Mouse (Mus musculus) left cerebral cortex, adult 18-20 months (tissue): Measurements from ENCODE around the gene Smpd1. TPM values are rescaled to one million over a fixed set of nuclear protein-coding genes. Genes with fewer than 3 reads are reported as not detected.

ENCODE experiments used
- DNase-seq, 2 experiments: peaks; one replicate each; pipeline ENCODE4 v3.0.0; 2021 to 2022; ENCODE audit warnings: low spot score in 2 of 2, mixed read lengths in 1 of 2
- long read RNA-seq, 2 experiments: library from polyadenylated mRNA; stranded (forward); transcript quantifications; one replicate each; pipeline ENCODE4 v2.0.0; 2021
- total RNA-seq, 2 experiments: library from RNA; stranded (reverse); gene quantifications; 2 replicates each; pipeline ENCODE4 v1.2.3; 2021

Smpd1 gene
- total RNA-seq = 100 to 1,000 TPM in 1 of 2 experiments, 10 to 100 TPM in 1; 99.9 to 111 TPM
- long read RNA-seq, experiment 1, transcript Smpd1-201 (6 exons, 2,412 nt) = major isoform, 162 of 174 reads
- long read RNA-seq, experiment 1, partial matches to known transcripts = 8 of 174 reads
- long read RNA-seq, experiment 1, other reads (novel, unspliced or antisense) = 4 of 174 reads
- long read RNA-seq, experiment 2, transcript Smpd1-201 (6 exons, 2,412 nt) = major isoform, 147 of 162 reads
- long read RNA-seq, experiment 2, partial matches to known transcripts = 8 of 162 reads
- long read RNA-seq, experiment 2, other reads (novel, unspliced or antisense) = 7 of 162 reads

DNA sequence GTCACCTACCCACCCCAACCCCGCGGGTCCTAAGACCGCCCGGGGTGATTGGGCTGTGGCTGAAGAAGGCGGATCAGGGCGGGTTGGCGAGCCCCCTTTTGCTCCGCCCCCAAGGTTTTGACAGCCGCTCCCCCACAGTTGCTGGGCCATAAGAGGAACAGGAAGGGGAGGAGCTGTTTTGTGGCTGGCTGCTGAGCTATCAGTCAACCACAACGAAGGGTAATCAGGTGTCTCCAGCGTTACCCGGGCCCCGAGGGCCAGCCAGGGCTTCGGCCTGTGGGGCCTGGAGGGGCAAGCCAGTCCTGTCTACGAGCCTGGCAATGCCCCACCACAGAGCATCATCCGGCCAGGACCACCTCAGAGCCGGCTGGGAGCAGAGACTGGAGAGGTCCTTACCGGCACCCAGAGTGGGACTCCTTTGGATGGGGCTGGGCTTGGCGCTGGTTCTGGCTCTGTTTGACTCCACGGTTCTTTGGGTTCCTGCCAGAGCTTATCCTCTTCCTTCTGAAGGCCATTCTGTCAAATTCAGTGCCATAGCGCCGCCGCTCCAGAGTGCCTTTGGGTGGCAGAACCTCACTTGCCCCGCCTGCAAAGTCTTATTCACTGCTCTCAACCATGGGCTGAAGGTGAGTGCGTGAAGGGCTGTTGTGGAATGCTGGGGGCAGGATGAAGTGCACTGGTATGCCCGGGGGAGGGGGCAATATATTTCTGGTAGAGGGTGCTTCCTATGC, at the start of gene Smpd1:
Gene Smpd1, plus strand, starts transcription at position 149 of the 731 bp plus-strand sequence.
- DNase-seq = peak; percentile 80 to 90

DNA sequence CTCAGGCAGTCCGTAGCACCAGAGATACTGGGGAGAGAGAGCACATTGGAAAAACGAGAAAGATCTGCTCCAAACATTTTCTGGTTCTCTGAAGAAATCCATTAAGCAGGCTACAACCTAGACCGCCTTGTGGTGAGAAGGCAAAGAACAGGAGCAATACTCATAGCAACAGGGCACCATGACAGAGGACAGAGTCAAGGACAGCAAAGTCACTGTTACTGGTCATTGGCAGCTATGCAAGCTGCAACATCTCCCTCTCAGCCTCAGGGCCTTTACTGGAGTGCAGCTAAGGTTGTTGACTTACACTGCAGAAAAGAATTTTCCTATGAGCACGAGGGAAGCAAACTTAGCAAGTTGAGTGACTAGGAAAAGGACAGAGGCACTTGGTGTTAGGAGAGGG, 46.9 kb upstream of the Smpd1 start:
- no peak for DNase-seq

DNA sequence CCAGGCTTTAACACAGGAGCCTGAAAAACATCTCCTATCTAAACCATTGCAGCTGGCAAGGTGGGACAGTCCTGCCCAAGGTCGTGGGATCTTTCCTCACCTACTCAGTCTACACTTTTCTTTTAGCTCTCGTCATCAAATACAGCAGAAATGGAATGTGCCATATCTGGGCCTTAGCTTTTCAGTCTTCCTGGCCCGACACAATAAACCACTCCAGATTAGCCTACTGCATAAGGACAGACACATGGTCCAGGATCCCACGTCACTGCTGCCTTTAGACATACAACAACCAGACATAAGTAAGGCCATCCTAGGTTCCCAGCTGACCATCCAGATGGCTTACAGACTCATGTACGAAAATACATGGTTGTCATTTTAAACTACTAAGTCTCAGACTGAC, 44.0 kb upstream of the Smpd1 start:
- DNase-seq = peak; percentile 40 to 47

DNA sequence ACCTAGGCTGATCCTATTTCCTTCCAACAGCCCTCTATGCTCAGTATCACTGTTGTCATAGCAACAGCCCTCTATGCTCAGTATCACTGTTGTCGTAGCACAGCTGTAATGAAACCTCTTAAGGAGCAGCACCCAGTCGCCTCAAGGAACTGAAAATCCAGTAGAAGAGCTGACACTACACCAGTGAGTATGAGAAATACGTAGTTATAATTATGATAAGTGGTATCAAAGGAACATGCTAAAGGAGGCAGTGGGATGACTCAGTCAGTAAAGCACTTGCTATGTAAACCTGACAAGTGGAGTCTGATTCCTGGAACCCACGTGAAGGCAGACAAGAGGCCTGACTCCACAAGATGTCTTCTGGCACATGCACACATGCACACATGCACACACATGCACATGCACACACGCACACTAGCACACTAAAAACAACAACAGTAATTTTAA, 40.3 kb upstream of the Smpd1 start:
- no peak for DNase-seq

DNA sequence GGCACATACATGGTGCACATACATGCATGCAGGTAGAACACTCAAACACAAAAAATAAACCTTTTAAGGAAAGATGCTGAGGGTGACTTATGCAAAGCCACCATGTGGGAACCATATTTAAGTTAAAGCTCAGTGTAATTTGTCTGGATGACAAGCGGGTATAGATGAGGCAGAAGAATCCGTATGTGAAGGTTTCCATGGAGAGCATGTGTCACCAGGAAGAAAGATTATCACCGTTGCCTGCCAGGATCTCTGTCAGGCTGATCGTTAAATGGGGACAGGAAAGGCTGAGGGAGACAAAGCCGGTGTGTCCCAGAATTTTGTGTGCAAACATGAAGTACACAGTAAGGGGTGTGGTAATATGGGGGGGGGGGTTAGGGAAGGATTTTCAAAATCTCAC, 39.6 kb upstream of the Smpd1 start:
- no peak for DNase-seq

DNA sequence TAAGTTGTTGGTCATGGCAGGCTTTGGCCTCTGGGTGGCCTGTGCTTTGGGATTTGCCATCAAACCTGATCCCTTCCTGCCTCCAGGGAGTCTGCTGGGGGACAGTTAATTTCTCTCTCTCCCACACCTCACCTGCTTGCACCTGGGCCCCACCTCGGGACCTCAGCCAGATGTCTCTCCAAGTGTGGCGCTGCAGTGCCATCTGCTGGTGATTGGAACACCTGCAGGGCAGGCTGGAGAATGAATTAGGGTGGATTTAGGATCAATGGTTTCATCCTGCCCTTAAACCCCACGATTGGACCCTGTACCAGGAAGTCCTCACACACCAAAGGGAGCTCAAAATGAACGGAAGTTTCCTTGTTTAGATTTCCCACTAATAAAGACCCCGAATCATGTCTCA, 39.0 kb upstream of the Smpd1 start:
- peak; percentile 61 to 79 for DNase-seq

DNA sequence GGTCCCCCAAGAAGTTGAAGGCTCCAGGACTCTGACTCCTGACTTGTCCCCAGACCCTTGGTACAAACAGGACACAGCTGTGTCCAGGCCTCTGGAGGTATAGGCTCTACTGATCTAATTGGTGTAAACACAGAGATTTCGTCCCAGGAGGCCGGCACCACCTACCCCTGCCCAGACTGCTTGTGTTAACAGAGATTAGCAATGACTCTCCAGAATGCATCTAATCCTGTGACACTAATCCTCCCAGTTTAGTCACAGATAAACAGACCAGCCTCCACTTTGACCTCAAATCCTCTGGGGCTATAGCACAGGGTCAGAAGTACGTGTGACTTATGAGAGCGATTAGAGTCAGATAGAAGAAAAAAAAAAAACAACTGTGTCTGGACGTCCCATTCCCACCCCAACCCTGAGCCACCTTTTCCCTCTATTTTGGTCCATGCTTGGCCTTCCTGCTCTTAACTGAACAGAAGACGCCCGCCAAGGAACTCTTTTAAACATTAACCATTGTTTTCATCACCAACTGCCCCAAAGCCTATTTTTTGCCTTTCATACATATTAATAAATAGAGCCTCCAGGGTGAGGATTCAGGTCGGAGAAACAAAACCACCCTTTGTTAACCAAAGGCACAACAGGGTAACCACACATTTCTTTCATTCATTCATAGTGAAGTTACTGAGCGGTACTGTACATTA, 37.3 kb upstream of the Smpd1 start:
- no peak for DNase-seq

DNA sequence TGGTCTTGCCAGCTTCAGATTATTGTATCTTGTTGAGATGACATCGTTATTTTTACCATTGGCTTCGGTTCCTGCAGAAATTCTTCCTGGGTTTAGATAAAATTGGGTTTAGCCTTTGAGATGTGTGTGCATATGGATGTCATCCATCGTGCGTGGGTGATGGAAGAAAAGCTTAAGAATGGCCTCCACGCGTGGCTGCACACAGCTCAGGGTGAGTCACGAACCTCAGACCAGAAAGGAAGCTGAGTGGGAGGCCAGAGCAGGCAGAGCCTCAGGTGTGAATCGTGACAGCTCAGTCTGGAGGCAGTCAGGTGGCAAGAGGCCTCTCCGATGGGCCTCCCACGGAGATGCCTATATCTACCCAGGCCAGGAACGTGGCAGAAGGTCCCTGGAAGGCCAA, 34.8 kb upstream of the Smpd1 start:
- DNase-seq = peak; percentile 81 to 89

DNA sequence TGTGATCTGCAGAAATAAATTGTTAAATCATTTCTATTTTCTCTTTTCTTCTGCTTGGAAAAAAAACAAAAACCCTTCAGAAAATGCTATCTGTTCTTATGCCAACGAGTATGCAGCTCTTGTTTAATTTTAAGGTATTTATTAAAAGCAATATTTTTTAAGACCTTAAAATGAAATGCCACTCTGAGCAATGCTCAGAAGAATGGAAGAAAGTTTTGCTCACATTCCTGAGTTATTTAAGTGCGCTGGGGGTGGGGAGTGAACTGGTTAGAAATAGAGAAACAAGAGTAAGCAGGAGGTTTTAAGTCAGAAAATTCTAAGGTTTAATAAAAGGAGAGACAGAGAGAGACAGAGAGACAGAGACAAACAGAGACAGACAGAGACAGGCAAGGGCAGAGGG, 34.4 kb upstream of the Smpd1 start:
- DNase-seq = peak in 1 of 2 experiments; percentile 36

DNA sequence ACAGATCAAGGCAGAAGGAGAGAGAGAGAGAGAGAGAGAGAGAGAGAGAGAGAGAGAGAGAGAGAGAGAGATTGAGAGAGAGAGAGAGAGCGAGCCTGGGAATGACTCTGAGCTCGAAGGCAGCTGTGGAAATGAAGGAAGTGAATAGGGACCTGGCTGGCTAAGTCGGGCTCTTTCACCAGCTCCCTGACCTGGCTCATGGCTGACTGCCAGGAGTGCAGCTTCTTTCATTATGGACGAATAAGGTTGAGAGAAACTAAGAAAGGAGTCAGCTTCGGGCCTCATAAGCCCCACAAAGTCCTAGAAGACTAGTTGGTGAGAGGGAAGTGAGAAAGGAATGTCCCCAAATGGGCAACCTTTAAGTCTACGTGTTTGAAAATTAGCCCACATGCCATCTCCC, 34.0 kb upstream of the Smpd1 start:
- no peak for DNase-seq

DNA sequence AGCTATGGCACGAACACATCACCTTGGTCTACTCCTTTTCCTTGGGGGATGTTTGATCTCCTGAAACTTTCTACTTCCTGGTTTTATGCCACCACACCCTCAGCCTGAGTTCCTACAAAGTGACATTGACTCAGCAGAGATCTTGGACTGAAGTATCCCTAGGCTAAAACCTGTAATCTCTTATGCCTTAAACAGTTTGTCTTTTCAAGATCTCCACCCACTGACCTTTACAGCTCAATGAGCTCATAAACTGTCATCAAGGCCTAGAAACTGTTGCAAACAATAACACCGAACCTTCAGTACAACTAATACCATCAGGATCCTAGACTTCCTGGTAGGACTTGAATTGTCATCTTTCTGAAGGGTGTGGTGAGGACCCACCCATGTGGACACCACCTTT, 29.9 kb upstream of the Smpd1 start:
- no peak for DNase-seq

DNA sequence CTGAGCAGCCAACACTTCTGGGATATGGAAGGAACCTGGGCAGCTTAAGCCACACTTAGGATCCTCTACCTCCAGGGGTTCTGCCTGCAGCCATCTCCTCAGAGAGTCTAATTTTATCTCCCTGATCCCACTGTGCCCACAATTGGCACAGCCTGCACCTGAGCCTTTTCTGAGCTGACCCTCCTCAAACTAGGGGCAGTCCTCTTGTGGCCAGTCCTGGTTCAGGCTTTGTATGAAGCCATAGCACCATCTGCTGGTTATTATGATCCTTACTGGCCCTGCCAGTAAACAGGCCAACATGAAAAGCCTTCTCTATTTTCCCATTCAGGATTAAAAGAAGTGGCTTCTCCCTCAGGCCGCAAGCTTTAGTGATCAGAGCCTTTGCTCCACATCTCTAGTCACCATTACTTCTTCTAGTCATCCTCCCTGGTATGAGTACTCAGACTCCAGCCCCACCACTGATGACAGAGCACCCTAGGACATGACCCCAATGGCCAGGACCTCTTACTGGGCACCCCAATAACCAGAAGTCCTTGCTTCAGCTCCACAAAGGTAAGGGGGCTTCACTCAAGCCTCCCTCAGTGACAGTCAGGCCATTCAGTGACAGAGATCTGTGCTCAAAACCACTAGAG, 26.7 kb upstream of the Smpd1 start:
- peak; percentile 42 to 56 for DNase-seq

DNA sequence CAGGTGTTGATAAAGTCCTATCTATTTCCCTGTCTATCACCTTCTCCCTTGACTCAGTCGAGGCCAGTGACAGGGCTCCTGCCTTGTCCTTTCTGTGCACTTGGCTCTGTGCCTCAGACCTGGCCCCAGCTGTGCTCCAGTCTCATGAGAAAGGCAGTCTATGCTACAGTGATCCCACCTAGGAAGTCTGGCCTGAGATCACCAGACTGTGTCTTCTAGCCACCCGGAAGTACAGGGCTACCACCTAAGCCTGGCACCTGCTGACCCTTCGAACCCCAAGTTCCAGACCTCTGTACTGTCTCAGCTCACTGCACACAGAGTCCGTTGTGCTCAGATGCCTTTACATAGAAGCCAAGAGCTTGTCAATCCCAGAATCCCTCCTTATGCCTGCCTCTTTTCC, 26.1 kb upstream of the Smpd1 start:
- DNase-seq = no peak

DNA sequence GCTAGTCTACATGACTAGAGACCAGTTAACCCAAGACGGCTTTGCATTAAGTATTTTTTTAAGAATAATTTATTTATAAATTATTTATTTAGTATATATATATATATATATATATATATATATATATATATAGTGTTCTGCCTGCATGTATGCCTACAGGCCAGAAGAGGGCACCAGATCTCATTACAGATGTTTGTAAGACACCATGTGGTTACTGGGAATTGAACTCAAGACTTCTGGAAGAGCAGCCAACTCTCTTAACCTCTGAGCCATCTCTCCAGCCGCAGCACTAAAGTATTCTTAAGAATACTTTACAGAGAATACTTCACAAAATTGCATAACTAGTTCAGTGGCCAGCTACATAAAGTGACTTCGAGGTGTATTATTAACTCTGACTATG, 20.0 kb upstream of the Smpd1 start:
- no peak for DNase-seq

DNA sequence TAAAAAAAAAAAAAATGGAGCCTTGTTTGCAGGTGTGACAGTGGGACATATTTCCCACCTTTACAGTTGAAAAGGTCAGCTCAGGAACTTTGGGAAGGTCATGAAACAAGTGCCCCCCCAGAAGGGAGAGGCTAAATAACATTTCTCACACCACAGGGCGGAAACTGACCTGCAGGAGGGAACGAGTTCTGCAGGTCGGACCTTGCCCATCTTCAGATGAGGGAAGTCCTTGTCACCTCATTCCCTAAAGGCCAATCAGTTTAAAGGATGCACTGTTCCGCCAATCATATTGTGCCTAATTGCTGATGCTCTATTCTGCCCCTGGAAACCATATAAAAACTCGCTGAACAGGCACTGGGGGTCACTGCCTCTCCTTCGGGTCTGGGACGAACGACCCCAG, 8.2 kb upstream of the Smpd1 start:
- DNase-seq = no peak

DNA sequence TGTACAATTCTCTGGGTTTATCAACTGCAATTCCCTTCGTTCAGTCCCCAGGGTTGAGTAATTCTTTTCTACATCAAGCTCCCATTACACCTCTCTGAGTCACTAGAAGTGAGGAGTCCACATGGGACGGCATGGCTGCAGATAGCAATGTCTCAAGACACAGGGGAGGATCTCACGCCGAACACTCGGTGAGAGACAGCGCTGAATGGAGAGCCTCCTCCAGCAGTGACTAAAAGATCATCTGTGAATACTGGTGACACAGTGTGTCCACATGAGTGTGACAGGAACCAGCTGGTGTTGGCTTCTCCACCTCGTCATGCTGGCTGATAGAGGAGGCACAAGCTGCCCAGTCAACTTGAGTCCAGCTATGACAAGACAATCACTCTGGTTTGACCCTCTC, 6.2 kb upstream of the Smpd1 start:
- DNase-seq = no peak

DNA sequence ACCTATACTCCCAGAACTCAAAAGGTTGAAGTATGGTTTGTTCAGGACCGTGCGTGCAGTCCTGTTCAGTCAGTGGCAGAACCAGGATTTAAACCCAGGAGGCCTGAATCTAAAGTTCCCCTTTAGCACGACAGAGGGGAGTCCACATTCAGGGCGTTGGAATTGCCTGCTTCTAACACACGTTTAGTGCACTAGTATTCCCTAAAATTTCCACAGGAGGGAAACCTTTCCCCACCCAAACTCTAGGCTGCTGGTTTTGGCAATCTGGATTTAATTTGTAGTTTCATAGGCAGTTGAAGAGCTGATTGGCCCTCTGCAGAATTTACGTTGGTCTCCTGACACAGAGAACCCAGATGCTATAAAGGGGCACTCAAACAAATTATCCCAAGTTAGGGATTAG, 5.1 kb upstream of the Smpd1 start:
- DNase-seq = peak in 1 of 2 experiments; percentile 35

DNA sequence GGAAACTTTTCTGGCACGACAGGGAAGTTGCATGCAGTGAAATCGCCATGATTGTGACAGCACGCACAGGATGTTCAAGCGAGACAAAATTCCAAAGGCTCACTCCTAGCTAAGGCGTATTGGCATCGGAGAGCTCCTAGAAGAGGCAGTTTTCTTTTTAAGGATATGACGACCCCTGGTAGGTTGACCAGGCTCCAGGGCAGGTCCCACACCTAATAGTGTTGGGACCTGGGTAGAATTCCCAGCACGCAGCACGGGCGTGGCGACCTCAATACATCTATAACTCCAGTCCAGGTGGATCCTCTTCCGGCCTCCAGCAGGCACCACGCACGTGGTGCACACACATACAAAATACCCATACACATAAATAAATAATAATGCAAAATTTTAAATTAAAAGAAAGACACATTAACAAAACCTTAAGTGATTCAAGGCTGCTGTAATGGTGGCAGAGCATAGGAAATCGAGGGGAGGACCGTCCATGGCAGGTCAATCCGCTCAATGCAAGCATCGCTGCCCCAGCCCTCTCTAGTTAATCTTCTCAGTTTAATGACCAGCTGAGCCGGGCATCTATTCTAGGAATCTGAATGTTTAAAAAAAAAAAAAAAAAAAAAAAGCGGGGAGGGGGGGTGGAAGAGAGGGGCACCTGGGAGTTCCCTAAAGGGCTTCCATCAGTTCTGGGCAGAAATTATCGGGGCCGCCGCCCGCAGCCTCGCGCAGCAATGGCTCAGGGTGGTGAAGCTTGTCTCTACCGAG, 526 bp upstream of the Smpd1 start:
- peak; percentile 4 to 14 for DNase-seq

DNA sequence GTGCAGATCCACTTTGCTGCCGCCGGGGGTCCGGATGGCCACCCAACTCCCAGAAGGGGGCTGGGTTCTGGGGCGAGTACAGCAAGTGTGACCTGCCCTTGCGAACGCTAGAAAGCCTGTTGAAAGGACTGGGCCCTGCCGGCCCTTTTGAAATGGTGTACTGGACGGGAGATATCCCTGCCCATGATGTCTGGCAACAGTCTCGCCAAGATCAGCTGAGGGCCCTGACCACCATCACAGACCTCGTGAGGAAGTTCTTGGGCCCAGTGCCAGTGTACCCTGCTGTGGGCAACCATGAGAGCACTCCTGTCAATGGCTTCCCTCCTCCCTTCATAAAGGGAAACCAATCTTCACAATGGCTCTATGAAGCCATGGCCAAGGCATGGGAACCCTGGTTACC, 1.4 kb downstream of the Smpd1 start:
- DNase-seq = peak in 1 of 2 experiments; percentile 5

DNA sequence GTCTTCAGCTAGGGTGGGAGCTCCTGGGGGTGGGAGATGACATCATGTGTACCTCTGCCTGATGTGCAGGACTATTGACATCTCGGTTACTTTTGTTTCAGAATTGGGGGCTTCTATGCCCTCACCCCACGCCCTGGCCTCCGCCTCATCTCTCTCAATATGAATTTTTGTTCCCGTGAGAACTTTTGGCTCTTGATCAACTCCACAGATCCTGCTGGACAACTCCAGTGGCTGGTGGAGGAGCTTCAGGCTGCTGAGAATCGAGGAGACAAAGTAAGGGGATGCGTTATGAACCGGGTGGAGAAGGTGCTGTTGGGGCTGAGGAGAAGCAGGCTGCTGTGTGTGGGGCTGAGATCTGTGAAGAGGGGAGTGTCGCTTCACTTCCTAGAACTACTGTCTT, 2.2 kb downstream of the Smpd1 start:
- DNase-seq = peak in 1 of 2 experiments; percentile 11

DNA sequence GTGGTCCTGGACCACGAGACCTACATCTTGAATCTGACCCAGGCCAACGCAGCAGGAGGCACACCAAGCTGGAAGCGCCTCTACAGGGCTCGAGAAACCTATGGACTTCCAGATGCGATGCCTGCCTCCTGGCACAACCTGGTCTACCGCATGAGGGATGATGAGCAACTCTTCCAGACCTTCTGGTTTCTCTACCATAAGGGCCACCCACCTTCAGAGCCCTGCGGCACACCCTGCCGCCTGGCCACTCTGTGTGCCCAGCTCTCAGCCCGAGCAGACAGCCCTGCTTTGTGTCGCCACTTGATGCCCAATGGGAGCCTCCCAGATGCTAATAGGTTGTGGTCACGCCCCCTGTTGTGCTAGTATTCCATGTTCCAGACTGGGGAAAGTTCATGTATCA, 3.5 kb downstream of the Smpd1 start:
- DNase-seq = peak; percentile 17 to 18
